Mouse (Mus musculus) midbrain, embryonic 12.5 days (tissue): ENCODE results near the gene Meox2. TPM values are rescaled to one million over a fixed set of nuclear protein-coding genes. Genes with fewer than 3 reads are reported as not detected.

Experiments used
- ATAC-seq: fragments of 200-750 bp; cut with Nextera tagmentation; 2 replicates; pipeline ENCODE4 v1.8.0; 2017; ENCODE audit warnings: low read depth, moderate TSS enrichment, moderate library complexity; ENCODE audit not compliant: low FRiP score
- H3K27ac ChIP-seq: fragments of 300-500 bp; sonication (generic); replicated peaks from 2 replicates; pipeline ENCODE4 v1.5.1; 2016; ENCODE audit warnings: mild to moderate bottlenecking
- H3K27me3 ChIP-seq: fragments of 300-500 bp; sonication (generic); 2 replicates; pipeline ENCODE4 v1.6.1; 2016; ENCODE audit warnings: mild to moderate bottlenecking
- H3K36me3 ChIP-seq: fragments of 300-500 bp; sonication (generic); 2 replicates; pipeline ENCODE4 v1.6.1; 2016
- H3K4me1 ChIP-seq: fragments of 300-500 bp; sonication (generic); 2 replicates; pipeline ENCODE4 v1.6.1; 2016
- H3K4me2 ChIP-seq: fragments of 300-500 bp; sonication (generic); replicated peaks from 2 replicates; pipeline ENCODE4 v1.6.1; 2016; ENCODE audit warnings: mild to moderate bottlenecking, moderate library complexity
- H3K4me3 ChIP-seq: fragments of 300-500 bp; sonication (generic); 2 replicates; pipeline ENCODE4 v1.5.1; 2016; ENCODE audit warnings: mild to moderate bottlenecking
- H3K9ac ChIP-seq: fragments of 300-500 bp; sonication (generic); replicated peaks from 2 replicates; pipeline ENCODE4 v1.6.1; 2016; ENCODE audit warnings: mild to moderate bottlenecking, moderate library complexity
- H3K9me3 ChIP-seq: fragments of 300-500 bp; sonication (generic); 2 replicates; pipeline ENCODE4 v1.6.1; 2016; ENCODE audit warnings: mild to moderate bottlenecking
- WGBS: fragments of 180-500 bp; shearing (Covaris S2); methylation state at CpG from one replicate; pipeline ENCODE4 v1.1.7; 2016; 5-methylcytosine and 5-hydroxymethylcytosine counted together
- polyA plus RNA-seq: library from polyadenylated mRNA; unstranded; fragments of >200 nt; fragmentation: Nextera tagmentation; extraction: Ambion mirVana; gene quantifications from 2 replicates; pipeline ENCODE4 v1.2.1, GENCODE M21; 2016

Gene Meox2
- polyA plus RNA-seq, 1 experiment from 2014 or later = 0.79 TPM

GRCm38 (mm10) chr12:37142080-37142703 is 33.9 kb downstream of the Meox2 start:
- no peak for ATAC-seq
- Histone ChIP-seq H3K9me3 (no peaks in the 10 kb centered on the region), H3K36me3 (no peaks in the 10 kb centered on the region), H3K27me3 (no peaks in the 10 kb centered on the region), H3K4me2 (no peak overlapping the region), H3K4me3 (no peak overlapping the region), H3K27ac (no peak overlapping the region), H3K9ac (no peak overlapping the region), H3K4me1 (no peaks in the 10 kb centered on the region)
- 50% methylated on average over 3 of the region's 3 CpGs for WGBS

GRCm38 (mm10) chr12:37143879-37144278 is 35.5 kb downstream of the Meox2 start:
- no peaks in the 10 kb centered on the region for H3K4me1 ChIP-seq
- no peak for ATAC-seq
- H3K27me3 ChIP-seq = no peaks in the 10 kb centered on the region
- H3K27ac ChIP-seq = no peak overlapping the region
- no peaks in the 10 kb centered on the region for H3K36me3 ChIP-seq
- H3K9ac ChIP-seq = no peak overlapping the region
- no peaks in the 10 kb centered on the region for H3K9me3 ChIP-seq
- 92% methylated on average over 1 of the region's 1 CpGs for WGBS
- H3K4me2 ChIP-seq = no peak overlapping the region
- H3K4me3 ChIP-seq = no peak overlapping the region

GRCm38 (mm10) chr12:37167742-37168141 is 59.4 kb downstream of the Meox2 start:
- Histone ChIP-seq H3K9me3 (no peaks in the 10 kb centered on the region), H3K27me3 (no peaks in the 10 kb centered on the region), H3K27ac (no peak overlapping the region), H3K4me1 (no peaks in the 10 kb centered on the region), H3K4me3 (no peak overlapping the region), H3K4me2 (no peak overlapping the region), H3K36me3 (no peaks in the 10 kb centered on the region), H3K9ac (no peak overlapping the region)
- ATAC-seq = no peak

GRCm38 (mm10) chr12:37173324-37173723 is 65.0 kb downstream of the Meox2 start:
- ATAC-seq = no peak
- H3K36me3 ChIP-seq = no peaks in the 10 kb centered on the region
- no peak overlapping the region for H3K4me3 ChIP-seq
- no peaks in the 10 kb centered on the region for H3K4me1 ChIP-seq
- 97% methylated on average over 3 of the region's 3 CpGs for WGBS
- no peak overlapping the region for H3K9ac ChIP-seq
- no peaks in the 10 kb centered on the region for H3K9me3 ChIP-seq
- no peak overlapping the region for H3K27ac ChIP-seq
- no peak overlapping the region for H3K4me2 ChIP-seq
- no peaks in the 10 kb centered on the region for H3K27me3 ChIP-seq

- ATAC-seq = no peak
- H3K4me2 ChIP-seq = no peak overlapping the region
- H3K27ac ChIP-seq = no peak overlapping the region
- no peaks in the 10 kb centered on the region for H3K27me3 ChIP-seq
- no peak overlapping the region for H3K4me3 ChIP-seq
- H3K4me1 ChIP-seq = no peaks in the 10 kb centered on the region
- H3K36me3 ChIP-seq = no peaks in the 10 kb centered on the region
- H3K9me3 ChIP-seq = no peaks in the 10 kb centered on the region
- no peak overlapping the region for H3K9ac ChIP-seq
Measured at GRCm38 (mm10) chr12:37183689-37184088, 75.3 kb downstream of the Meox2 start.

GRCm38 (mm10) chr12:37188940-37189488 is 80.7 kb downstream of the Meox2 start:
- Histone ChIP-seq H3K9me3 (no peaks in the 10 kb centered on the region), H3K9ac (no peak overlapping the region), H3K27me3 (no peaks in the 10 kb centered on the region), H3K4me3 (no peak overlapping the region), H3K4me1 (no peaks in the 10 kb centered on the region), H3K36me3 (no peaks in the 10 kb centered on the region), H3K27ac (no peak overlapping the region), H3K4me2 (no peak overlapping the region)
- 72% methylated on average over 5 of the region's 5 CpGs for WGBS
- no peak for ATAC-seq

Other genes with a start within 250 kb of the Meox2 start
- 0.41 and 0.59 TPM in 2 replicates for gene Agmo, start 133.1 kb downstream of the Meox2 start, polyA plus RNA-seq